Mouse (Mus musculus) midbrain, embryonic 12.5 days (tissue): Measurements from ENCODE around the gene Arrdc2. TPM values are rescaled to one million over a fixed set of nuclear protein-coding genes. Genes with fewer than 3 reads are reported as not detected.
"Not testable (repeated sequence)": the region's sequence is repeated elsewhere in the genome, so short reads cannot be mapped to it uniquely, and the experiment has no call there.

Experiments
- ATAC-seq: fragments of 200-750 bp; cut with Nextera tagmentation; 2 replicates; pipeline ENCODE4 v1.8.0; 2017; ENCODE audit warnings: low read depth, moderate TSS enrichment, moderate library complexity; ENCODE audit not compliant: low FRiP score
- H3K27ac ChIP-seq: fragments of 300-500 bp; sonication (generic); replicated peaks from 2 replicates; pipeline ENCODE4 v1.5.1; 2016; ENCODE audit warnings: mild to moderate bottlenecking
- H3K27me3 ChIP-seq: fragments of 300-500 bp; sonication (generic); 2 replicates; pipeline ENCODE4 v1.6.1; 2016; ENCODE audit warnings: mild to moderate bottlenecking
- H3K36me3 ChIP-seq: fragments of 300-500 bp; sonication (generic); 2 replicates; pipeline ENCODE4 v1.6.1; 2016
- H3K4me1 ChIP-seq: fragments of 300-500 bp; sonication (generic); 2 replicates; pipeline ENCODE4 v1.6.1; 2016
- H3K4me2 ChIP-seq: fragments of 300-500 bp; sonication (generic); replicated peaks from 2 replicates; pipeline ENCODE4 v1.6.1; 2016; ENCODE audit warnings: mild to moderate bottlenecking, moderate library complexity
- H3K4me3 ChIP-seq: fragments of 300-500 bp; sonication (generic); 2 replicates; pipeline ENCODE4 v1.5.1; 2016; ENCODE audit warnings: mild to moderate bottlenecking
- H3K9ac ChIP-seq: fragments of 300-500 bp; sonication (generic); replicated peaks from 2 replicates; pipeline ENCODE4 v1.6.1; 2016; ENCODE audit warnings: mild to moderate bottlenecking, moderate library complexity
- H3K9me3 ChIP-seq: fragments of 300-500 bp; sonication (generic); 2 replicates; pipeline ENCODE4 v1.6.1; 2016; ENCODE audit warnings: mild to moderate bottlenecking
- WGBS: fragments of 180-500 bp; shearing (Covaris S2); methylation state at CpG from one replicate; pipeline ENCODE4 v1.1.7; 2016; 5-methylcytosine and 5-hydroxymethylcytosine counted together
- polyA plus RNA-seq: library from polyadenylated mRNA; unstranded; fragments of >200 nt; fragmentation: Nextera tagmentation; extraction: Ambion mirVana; gene quantifications from 2 replicates; pipeline ENCODE4 v1.2.1, GENCODE M21; 2016

Arrdc2 gene
- polyA plus RNA-seq, 1 experiment from 2014 or later = 10.5 TPM

- no peak overlapping the region for H3K9ac ChIP-seq
- no peak overlapping the region for H3K27ac ChIP-seq
- H3K36me3 ChIP-seq = peaks cover 13% of the 10 kb centered on the region
- no peak overlapping the region for H3K4me3 ChIP-seq
- no peak overlapping the region for H3K4me2 ChIP-seq
- no peak for ATAC-seq
- H3K4me1 ChIP-seq = peaks cover 8% of the 10 kb centered on the region
- no peaks in the 10 kb centered on the region for H3K9me3 ChIP-seq
- no peaks in the 10 kb centered on the region for H3K27me3 ChIP-seq
- WGBS = 54% methylated on average over 15 of the region's 15 CpGs
These were observed 6.0 kb downstream of the Arrdc2 start for GRCm38 (mm10) chr8:70833520-70833919.

DNA sequence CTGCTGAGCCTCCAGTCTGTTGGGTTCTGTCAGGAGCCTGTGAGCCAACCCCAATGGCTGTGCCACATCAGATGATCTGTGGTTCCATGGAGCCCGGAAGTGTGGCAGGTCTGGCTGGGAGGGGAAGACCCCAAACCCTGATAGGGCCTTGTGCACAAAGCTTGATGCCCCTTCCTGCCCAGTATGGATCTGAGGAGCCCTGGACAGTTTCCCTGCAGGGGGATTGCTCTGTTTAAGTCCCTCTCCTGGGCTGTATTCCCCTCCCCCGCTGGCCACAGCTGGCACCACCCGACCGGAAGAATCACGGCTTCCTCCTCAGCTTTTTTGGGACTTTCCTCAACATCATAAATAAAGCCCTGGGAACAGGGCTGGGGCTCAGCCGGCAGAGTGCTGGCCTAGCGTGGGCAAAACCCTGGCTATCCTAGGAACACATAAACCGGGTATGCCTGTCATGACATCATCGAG is 6.5 kb downstream of the Arrdc2 start:
- no peak overlapping the region for H3K9ac ChIP-seq
- H3K27ac ChIP-seq = no peak overlapping the region
- H3K4me3 ChIP-seq = no peak overlapping the region

GRCm38 (mm10) chr8:70832371-70832770 is 7.1 kb downstream of the Arrdc2 start:
- Histone ChIP-seq H3K9ac (no peak overlapping the region), H3K27ac (no peak overlapping the region), H3K4me2 (no peak overlapping the region), H3K9me3 (no peaks in the 10 kb centered on the region), H3K4me3 (no peak overlapping the region), H3K27me3 (no peaks in the 10 kb centered on the region), H3K36me3 (peaks cover 13% of the 10 kb centered on the region), H3K4me1 (peaks cover 6% of the 10 kb centered on the region)
- WGBS = 76% methylated on average over 11 of the region's 11 CpGs
- ATAC-seq = no peak

More for the DNA sequence above, 6.5 kb downstream of the Arrdc2 start:
- no peak for ATAC-seq
- 57% methylated on average over 9 of the region's 9 CpGs for WGBS
- no peaks in the 10 kb centered on the region for H3K9me3 ChIP-seq
- H3K4me2 ChIP-seq = no peak overlapping the region
- H3K36me3 ChIP-seq = peaks cover 13% of the 10 kb centered on the region
- no peaks in the 10 kb centered on the region for H3K27me3 ChIP-seq
- peaks cover 6% of the 10 kb centered on the region for H3K4me1 ChIP-seq

DNA sequence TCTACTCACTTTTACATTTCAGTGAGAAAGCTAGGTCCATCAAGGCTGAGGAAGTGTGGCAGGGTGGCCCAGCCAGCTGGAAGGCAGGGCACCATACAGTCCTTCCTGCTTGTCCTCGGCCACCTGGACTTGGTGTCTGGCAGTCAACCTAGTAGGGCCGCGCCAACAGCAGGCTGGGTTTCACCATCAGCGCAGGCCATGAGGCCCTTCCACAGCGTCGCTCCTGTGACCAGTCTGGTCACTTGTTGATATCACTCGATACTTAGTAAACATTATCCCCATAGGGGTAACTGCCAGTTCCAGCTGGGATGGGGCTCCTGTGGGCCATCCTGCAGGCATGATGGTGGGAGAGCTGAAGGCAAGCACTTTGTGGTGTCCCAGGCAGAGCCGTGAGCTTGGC is 8.0 kb downstream of the Arrdc2 start:
- H3K4me2 ChIP-seq = no peak overlapping the region
- no peak overlapping the region for H3K27ac ChIP-seq
- no peak for ATAC-seq
- H3K9ac ChIP-seq = no peak overlapping the region
- peaks cover 13% of the 10 kb centered on the region for H3K36me3 ChIP-seq
- H3K4me1 ChIP-seq = peaks cover 6% of the 10 kb centered on the region
- 90% methylated on average over 8 of the region's 8 CpGs for WGBS
- no peak overlapping the region for H3K4me3 ChIP-seq
- no peaks in the 10 kb centered on the region for H3K27me3 ChIP-seq
- H3K9me3 ChIP-seq = no peaks in the 10 kb centered on the region

GRCm38 (mm10) chr8:70827796-70828195 is 11.7 kb downstream of the Arrdc2 start:
- H3K27me3 ChIP-seq = 0 out of 2 replicates have a peak, but pooled peaks cover 3% of the 10 kb centered on the region
- no peak for ATAC-seq
- H3K4me2 ChIP-seq = no peak overlapping the region
- H3K36me3 ChIP-seq = no peaks in the 10 kb centered on the region
- no peaks in the 10 kb centered on the region for H3K9me3 ChIP-seq
- H3K4me1 ChIP-seq = no peaks in the 10 kb centered on the region; the same call in 1 of the 2 replicates
- H3K9ac ChIP-seq = no peak overlapping the region
- H3K27ac ChIP-seq = no peak overlapping the region
- WGBS = 93% methylated on average over 1 of the region's 1 CpGs
- H3K4me3 ChIP-seq = no peak overlapping the region

GRCm38 (mm10) chr8:70827010-70827409 is 12.5 kb downstream of the Arrdc2 start:
- Histone ChIP-seq H3K4me1 (no peaks in the 10 kb centered on the region), H3K4me3 (no peak overlapping the region), H3K27ac (no peak overlapping the region), H3K4me2 (no peak overlapping the region), H3K36me3 (no peaks in the 10 kb centered on the region), H3K9ac (no peak overlapping the region), H3K9me3 (no peaks in the 10 kb centered on the region), H3K27me3 (peaks cover 6% of the 10 kb centered on the region; the same call in 1 of the 2 replicates)
- 91% methylated on average over 2 of the region's 2 CpGs for WGBS
- no peak for ATAC-seq

DNA sequence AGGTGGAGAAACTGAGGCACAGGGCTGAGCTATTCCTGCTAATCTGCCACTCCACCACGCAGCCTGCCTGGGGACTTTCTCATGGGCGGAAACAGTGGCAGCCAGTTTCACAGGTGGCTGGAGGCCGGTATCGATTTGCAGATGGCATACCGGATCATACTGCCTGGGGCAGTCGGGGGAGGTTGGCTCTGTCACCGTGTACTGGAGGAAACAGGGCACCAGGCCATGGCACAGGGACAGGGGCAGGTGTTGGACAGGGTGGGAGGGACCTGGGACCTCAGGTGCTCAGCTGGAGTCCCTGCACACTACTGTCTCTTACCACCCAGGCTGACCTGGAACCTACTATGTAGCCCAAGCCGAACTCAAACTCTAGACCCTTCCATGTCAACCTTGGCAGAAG is 13.7 kb downstream of the Arrdc2 start:
- no peaks in the 10 kb centered on the region for H3K9me3 ChIP-seq
- 86% methylated on average over 8 of the region's 8 CpGs for WGBS
- H3K9ac ChIP-seq = no peak overlapping the region
- H3K4me2 ChIP-seq = no peak overlapping the region
- ATAC-seq = no peak
- peaks cover 17% of the 10 kb centered on the region for H3K27me3 ChIP-seq
- H3K4me3 ChIP-seq = no peak overlapping the region
- H3K4me1 ChIP-seq = no peaks in the 10 kb centered on the region
- no peaks in the 10 kb centered on the region for H3K36me3 ChIP-seq
- H3K27ac ChIP-seq = no peak overlapping the region

DNA sequence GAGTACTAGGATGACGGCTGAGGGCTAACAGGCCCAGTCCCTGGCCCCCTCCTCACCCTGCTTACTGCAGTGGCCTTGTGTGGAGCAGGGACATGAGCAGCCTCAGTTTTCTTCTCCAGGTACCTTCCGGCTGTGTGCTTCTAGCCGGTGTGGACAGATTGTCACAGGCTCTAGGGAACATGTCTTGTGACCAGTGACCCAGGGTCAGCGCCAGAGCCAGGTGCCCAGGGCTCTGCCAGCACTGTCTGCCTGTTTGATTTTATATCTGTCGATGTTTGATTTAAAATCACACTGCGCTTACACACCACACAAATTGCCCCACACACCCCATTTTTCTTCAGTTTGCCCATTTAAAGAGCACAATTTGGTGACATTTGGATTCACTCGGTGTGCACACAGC is 15.7 kb downstream of the Arrdc2 start:
- no peak for ATAC-seq
- Histone ChIP-seq H3K36me3 (no peaks in the 10 kb centered on the region), H3K4me2 (no peak overlapping the region), H3K9me3 (peaks cover 1% of the 10 kb centered on the region; the same call in 1 of the 2 replicates), H3K27me3 (peaks cover 37% of the 10 kb centered on the region), H3K4me1 (no peaks in the 10 kb centered on the region), H3K4me3 (no peak overlapping the region), H3K9ac (no peak overlapping the region), H3K27ac (no peak overlapping the region)
- 86% methylated on average over 7 of the region's 7 CpGs for WGBS

- H3K27ac ChIP-seq, H3K36me3 ChIP-seq, H3K4me2 ChIP-seq, H3K9me3 ChIP-seq, H3K4me1 ChIP-seq, ATAC-seq, H3K4me3 ChIP-seq, H3K9ac ChIP-seq: not testable (repeated sequence)
- H3K27me3 ChIP-seq = peaks cover 41% of the 10 kb centered on the region
- 79% methylated on average over 3 of the region's 3 CpGs for WGBS
These were observed 16.9 kb downstream of the Arrdc2 start for GRCm38 (mm10) chr8:70822594-70822993.

- WGBS = 56% methylated on average over 11 of the region's 11 CpGs
These were observed 17.5 kb downstream of the Arrdc2 start for GRCm38 (mm10) chr8:70821992-70822391.

GRCm38 (mm10) chr8:70821399-70821962 is 18.0 kb downstream of the Arrdc2 start:
- H3K4me2 ChIP-seq = no peak overlapping the region
- H3K36me3 ChIP-seq = no peaks in the 10 kb centered on the region
- no peak overlapping the region for H3K9ac ChIP-seq
- ATAC-seq = peak; percentile 39
- peaks cover 6% of the 10 kb centered on the region; the same call in 1 of the 2 replicates for H3K9me3 ChIP-seq
- no peak overlapping the region for H3K4me3 ChIP-seq
- no peak overlapping the region for H3K27ac ChIP-seq
- 15% methylated on average over 30 of the region's 30 CpGs for WGBS
- H3K4me1 ChIP-seq = peaks cover 7% of the 10 kb centered on the region
- H3K27me3 ChIP-seq = peaks cover 51% of the 10 kb centered on the region

More at GRCm38 (mm10) chr8:70821992-70822391, 17.5 kb downstream of the Arrdc2 start:
- Histone ChIP-seq H3K9ac (no peak overlapping the region), H3K9me3 (peaks cover 6% of the 10 kb centered on the region; the same call in 1 of the 2 replicates), H3K4me1 (peaks cover 2% of the 10 kb centered on the region; the same call in 1 of the 2 replicates), H3K27me3 (peaks cover 46% of the 10 kb centered on the region), H3K4me2 (no peak overlapping the region), H3K27ac (no peak overlapping the region), H3K4me3 (no peak overlapping the region), H3K36me3 (no peaks in the 10 kb centered on the region)
- ATAC-seq = no peak

DNA sequence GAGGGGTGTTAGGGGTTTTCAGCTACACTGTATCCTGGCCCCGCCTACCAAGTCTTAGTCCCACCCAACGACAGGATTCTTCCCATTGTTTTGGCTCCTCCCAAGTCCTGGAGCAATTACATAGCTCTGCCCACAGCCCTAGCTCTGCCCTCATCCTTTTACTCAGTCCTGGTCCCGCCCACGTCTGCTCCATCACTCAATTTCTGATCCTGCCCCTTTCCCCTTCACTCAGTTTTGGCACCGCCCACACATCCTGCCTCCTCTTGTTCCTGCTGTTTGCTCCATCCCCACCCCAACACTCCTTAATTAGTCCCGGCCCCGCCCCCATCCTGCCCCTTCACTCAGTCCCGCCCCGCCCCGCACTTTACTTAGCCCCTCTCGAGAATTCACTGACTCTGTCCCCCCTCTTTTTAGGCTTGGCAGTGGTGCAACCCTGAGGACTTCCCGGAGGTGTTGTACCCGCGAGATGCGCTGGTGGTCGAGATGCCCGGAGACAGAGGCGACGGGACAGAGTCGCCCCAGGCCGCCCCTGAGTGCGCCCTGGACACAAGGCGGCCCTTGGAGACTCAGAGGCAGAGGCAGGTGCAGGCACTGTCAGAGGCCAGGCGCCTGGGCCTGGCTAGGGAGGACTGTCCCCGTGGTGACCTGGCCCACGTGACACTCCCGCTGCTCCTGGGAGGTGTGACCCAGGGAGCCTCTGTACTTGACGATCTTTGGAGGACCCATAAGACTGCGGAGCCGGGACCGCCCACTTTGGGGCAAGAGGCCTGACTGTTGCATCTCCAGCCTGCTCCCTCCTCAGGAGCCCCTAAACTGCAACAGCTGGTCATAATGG is 19.2 kb downstream of the Arrdc2 start:
- peaks cover 7% of the 10 kb centered on the region for H3K4me1 ChIP-seq
- peaks cover 62% of the 10 kb centered on the region for H3K27me3 ChIP-seq
- H3K4me3 ChIP-seq = no peak overlapping the region
- ATAC-seq = peak; percentile 70
- H3K9ac ChIP-seq = no peak overlapping the region
- no peaks in the 10 kb centered on the region for H3K36me3 ChIP-seq
- no peak overlapping the region; the same call in 1 of the 2 replicates for H3K4me2 ChIP-seq
- H3K9me3 ChIP-seq = peaks cover 6% of the 10 kb centered on the region; the same call in 1 of the 2 replicates
- no peak overlapping the region for H3K27ac ChIP-seq
- 2% methylated on average over 31 of the region's 31 CpGs for WGBS
